Comparison of ENCODE assay signal across 8 mouse cellular contexts in genomic region chr2:39003512-39003911, GRCm38 (mm10). TPM values are rescaled to one million over a fixed set of nuclear protein-coding genes. Genes with fewer than 3 reads are reported as not detected.
DNase-seq lines count a peak whose midpoint lies in the region; ATAC-seq and TF ChIP-seq lines count a peak whose summit lies in the region.

No protein-coding gene starts in this region.

- WGBS in lung, embryonic 16.5 days = 66% methylated on average over 5 of the region's 5 CpGs
- 61% methylated on average over 5 of the region's 5 CpGs for WGBS in lung, adult 2 months
- 64% methylated on average over 5 of the region's 5 CpGs for WGBS in limb, embryonic 14.5 days
- 61% methylated on average over 5 of the region's 5 CpGs for WGBS in stomach, embryonic 15.5 days

- no peaks in the 10 kb centered on the region for H3K27me3 ChIP-seq in lung, embryonic 16.5 days (ENCODE audit: control insufficient read depth, insufficient read depth, low read depth, low read length)
- H3K27me3 ChIP-seq in limb, embryonic 14.5 days (ENCODE audit: control insufficient read depth, insufficient read depth, low read length) = no peaks in the 10 kb centered on the region
- no peaks in the 10 kb centered on the region for H3K27me3 ChIP-seq in stomach, embryonic 15.5 days (replicated peaks)

- TF ChIP-seq POLR2A in lung, adult 2 months (IDR thresholded peaks at IDR 0.05; ENCODE audit: borderline replicate concordance, extremely low read depth, low read depth, low read length) = no peak
- TF ChIP-seq POLR2A in embryonic fibroblast, embryonic 13.5 days (IDR thresholded peaks at IDR 0.05; ENCODE audit: low read depth, low read length) = no peak
- TF ChIP-seq POLR2A in limb, embryonic 14.5 days (IDR thresholded peaks at IDR 0.05; ENCODE audit: borderline replicate concordance, extremely low read depth, insufficient read depth, insufficient read length) = no peak

- peak overlapping the region; percentile 66 for H3K4me2 ChIP-seq in lung, embryonic 16.5 days (ENCODE audit: low read depth, low read length)
- H3K4me2 ChIP-seq in limb, embryonic 14.5 days (replicated peaks; ENCODE audit: low read depth, low read length, severe bottlenecking) = peak overlapping the region; percentile 65
- H3K4me2 ChIP-seq in stomach, embryonic 15.5 days = peak overlapping the region; percentile 77

- peak overlapping the region; percentile 93 for H3K4me3 ChIP-seq in lung, embryonic 16.5 days (ENCODE audit: low read length)
- H3K4me3 ChIP-seq in lung, adult 2 months (replicated peaks; ENCODE audit: extremely low read depth, low read depth, low read length) = no peak overlapping the region
- H3K4me3 ChIP-seq in embryonic fibroblast, embryonic 13.5 days (ENCODE audit: insufficient read depth, low read length) = peak overlapping the region; percentile 63
- peak overlapping the region; percentile 76 for H3K4me3 ChIP-seq in limb, embryonic 14.5 days (replicated peaks; ENCODE audit: low read length)
- peak overlapping the region; percentile 77 for H3K4me3 ChIP-seq in stomach, embryonic 15.5 days (replicated peaks)

- TF ChIP-seq CTCF in lung, adult 2 months (IDR thresholded peaks at IDR 0.05; ENCODE audit: insufficient read depth, low read length) = no peak
- no peak for TF ChIP-seq CTCF in embryonic fibroblast, embryonic 13.5 days (IDR thresholded peaks at IDR 0.05; ENCODE audit: borderline replicate concordance, insufficient read depth, low read length)

- no peaks in the 10 kb centered on the region for H3K9me3 ChIP-seq in lung, embryonic 16.5 days (ENCODE audit: control insufficient read depth, low read length)
- H3K9me3 ChIP-seq in limb, embryonic 14.5 days (ENCODE audit: control insufficient read depth, low read length) = no peaks in the 10 kb centered on the region
- H3K9me3 ChIP-seq in stomach, embryonic 15.5 days = no peaks in the 10 kb centered on the region

- H3K9ac ChIP-seq in lung, embryonic 16.5 days (ENCODE audit: low read length) = peak overlapping the region; percentile 92
- peak overlapping the region; percentile 83 for H3K9ac ChIP-seq in limb, embryonic 14.5 days (ENCODE audit: low read depth, low read length, severe bottlenecking)
- peak overlapping the region; percentile 86; the same call in 1 of the 2 replicates for H3K9ac ChIP-seq in stomach, embryonic 15.5 days

- no peak for DNase-seq in lung, adult 2 months
- DNase-seq in limb, embryonic 14.5 days (ENCODE audit: low spot score) = no peak
- no peak for DNase-seq in frontal cortex, adult 2 months (ENCODE audit: extremely low spot score in 1 of 2, low spot score in 1 of 2)
- no peak for DNase-seq in gastrocnemius, adult 8-10 months (ENCODE audit: low spot score in 2 of 2)
- no peak for DNase-seq in adrenal gland, adult 2 months

- peaks cover 34% of the 10 kb centered on the region for H3K36me3 ChIP-seq in lung, embryonic 16.5 days (ENCODE audit: control insufficient read depth, insufficient read depth, low read length)
- H3K36me3 ChIP-seq in limb, embryonic 14.5 days (ENCODE audit: control insufficient read depth, insufficient read depth, low read length) = peaks cover 45% of the 10 kb centered on the region
- peaks cover 26% of the 10 kb centered on the region for H3K36me3 ChIP-seq in stomach, embryonic 15.5 days

- H3K4me1 ChIP-seq in lung, embryonic 16.5 days (replicated peaks; ENCODE audit: control insufficient read depth, insufficient read depth, low read length) = peaks cover 28% of the 10 kb centered on the region
- peaks cover 19% of the 10 kb centered on the region for H3K4me1 ChIP-seq in lung, adult 2 months (ENCODE audit: control insufficient read depth, insufficient read depth, low read length)
- H3K4me1 ChIP-seq in embryonic fibroblast, embryonic 13.5 days (ENCODE audit: control insufficient read depth, insufficient read depth, low read length) = peaks cover 7% of the 10 kb centered on the region; the same call in 1 of the 2 replicates
- peaks cover 24% of the 10 kb centered on the region for H3K4me1 ChIP-seq in limb, embryonic 14.5 days (ENCODE audit: control insufficient read depth, insufficient read depth, low read length)
- peaks cover 34% of the 10 kb centered on the region for H3K4me1 ChIP-seq in stomach, embryonic 15.5 days

- no peak for ATAC-seq in lung, embryonic 16.5 days (ENCODE audit: low read depth)
- no peak for ATAC-seq in limb, embryonic 14.5 days (ENCODE audit: low FRiP score, low read depth)
- no peak for ATAC-seq in stomach, embryonic 15.5 days (ENCODE audit: insufficient read depth, low FRiP score, low read depth)

- no peak overlapping the region for H3K27ac ChIP-seq in lung, embryonic 16.5 days (ENCODE audit: low read length)
- no peak overlapping the region for H3K27ac ChIP-seq in embryonic fibroblast, embryonic 13.5 days (ENCODE audit: insufficient read depth, low read length)
- no peak overlapping the region for H3K27ac ChIP-seq in limb, embryonic 14.5 days (replicated peaks; ENCODE audit: low read depth, low read length)
- H3K27ac ChIP-seq in stomach, embryonic 15.5 days = no peak overlapping the region

RNA-seq across cellular contexts. Expression of gene Arpc5l, which starts 1.6 kb away (rescaled TPM):
- 102 and 113 TPM in 2 replicates for polyA plus RNA-seq in lung, embryonic 16.5 days (2015; fragmentation: Nextera tagmentation; extraction: Ambion mirVana)
- polyA plus RNA-seq in lung, adult 2 months (2012; rRNA removed) = 27.7 and 28.3 TPM in 2 replicates
- 54.6 and 64.3 TPM in 2 replicates for polyA plus RNA-seq in embryonic fibroblast, embryonic 13.5 days (2011; ENCODE audit: insufficient read length, low read depth, missing spikeins)
- polyA plus RNA-seq in limb, embryonic 14.5 days (2012; rRNA removed) = 49.8 and 61.7 TPM in 2 replicates
- 116 and 122 TPM in 2 replicates for polyA plus RNA-seq in limb, embryonic 14.5 days (2014; fragmentation: Nextera tagmentation; extraction: Ambion mirVana)
- polyA plus RNA-seq in stomach, embryonic 15.5 days (2015; fragmentation: Nextera tagmentation; extraction: Ambion mirVana) = 119 and 127 TPM in 2 replicates
- polyA plus RNA-seq in frontal cortex, adult 2 months (2012; rRNA removed) = 110 and 113 TPM in 2 replicates
- 100 to 1,000 TPM; 120 to 151 (median 137) TPM for total RNA-seq in gastrocnemius, adult 8-10 months (2022)
- 10 to 100 TPM; 66.7 to 78.4 TPM for total RNA-seq in adrenal gland, adult 2 months (2021)
- 56.4 and 66.7 TPM in 2 replicates for polyA plus RNA-seq in adrenal gland, adult 2 months (2012; rRNA removed)

RNA-seq across cellular contexts. Expression of gene Rpl35, which starts 1.9 kb away (rescaled TPM):
- polyA plus RNA-seq in lung, embryonic 16.5 days (2015; fragmentation: Nextera tagmentation; extraction: Ambion mirVana) = 827 and 930 TPM in 2 replicates
- 121 and 126 TPM in 2 replicates for polyA plus RNA-seq in lung, adult 2 months (2012; rRNA removed)
- 266 and 282 TPM in 2 replicates for polyA plus RNA-seq in embryonic fibroblast, embryonic 13.5 days (2011; ENCODE audit: insufficient read length, low read depth, missing spikeins)
- 448 and 806 TPM in 2 replicates for polyA plus RNA-seq in limb, embryonic 14.5 days (2012; rRNA removed)
- polyA plus RNA-seq in limb, embryonic 14.5 days (2014; fragmentation: Nextera tagmentation; extraction: Ambion mirVana) = 1,031 and 1,116 TPM in 2 replicates
- polyA plus RNA-seq in stomach, embryonic 15.5 days (2015; fragmentation: Nextera tagmentation; extraction: Ambion mirVana) = 861 and 916 TPM in 2 replicates
- polyA plus RNA-seq in frontal cortex, adult 2 months (2012; rRNA removed) = 260 and 302 TPM in 2 replicates
- total RNA-seq in gastrocnemius, adult 8-10 months (2022) = 100 to 1,000 TPM; 298 to 385 (median 322) TPM
- 100 to 1,000 TPM; 510 to 597 TPM for total RNA-seq in adrenal gland, adult 2 months (2021)
- polyA plus RNA-seq in adrenal gland, adult 2 months (2012; rRNA removed) = 58.5 and 60.0 TPM in 2 replicates

RNA-seq across cellular contexts. Expression of gene Wdr38, which starts 6.2 kb away (rescaled TPM):
- polyA plus RNA-seq in lung, embryonic 16.5 days (2015; fragmentation: Nextera tagmentation; extraction: Ambion mirVana) = 2.1 and 3.4 TPM in 2 replicates
- 4.4 and 4.5 TPM in 2 replicates for polyA plus RNA-seq in lung, adult 2 months (2012; rRNA removed)
- polyA plus RNA-seq in embryonic fibroblast, embryonic 13.5 days (2011; ENCODE audit: insufficient read length, low read depth, missing spikeins) = 0.26 and 0.67 TPM in 2 replicates
- 0.58 and 0.98 TPM in 2 replicates for polyA plus RNA-seq in limb, embryonic 14.5 days (2012; rRNA removed)
- 1.3 TPM in 2 replicates for polyA plus RNA-seq in limb, embryonic 14.5 days (2014; fragmentation: Nextera tagmentation; extraction: Ambion mirVana)
- polyA plus RNA-seq in stomach, embryonic 15.5 days (2015; fragmentation: Nextera tagmentation; extraction: Ambion mirVana) = 1.6 and 1.9 TPM in 2 replicates
- polyA plus RNA-seq in frontal cortex, adult 2 months (2012; rRNA removed) = 1.00 and 1.3 TPM in 2 replicates
- total RNA-seq in gastrocnemius, adult 8-10 months (2022) = under 1 TPM in 1 of 4 experiments, not detected in 3; 0.21 TPM
- total RNA-seq in adrenal gland, adult 2 months (2021) = under 1 TPM; 0.43 to 0.52 TPM
- 0.43 and 1.2 TPM in 2 replicates for polyA plus RNA-seq in adrenal gland, adult 2 months (2012; rRNA removed)
